Mouse (Mus musculus) thymus, adult 2 months (tissue): Measurements from ENCODE around the gene Rbp2. TPM values are rescaled to one million over a fixed set of nuclear protein-coding genes. Genes with fewer than 3 reads are reported as not detected.

Experiments
- DNase-seq: peaks from one replicate; pipeline ENCODE4 v3.0.0; 2021
- H3K27ac ChIP-seq: fragments of 200-500 bp; 2 replicates; pipeline ENCODE4 v1.5.1; 2012; ENCODE audit warnings: low read length, control low read depth; ENCODE audit not compliant: control insufficient read depth, insufficient read depth
- H3K27me3 ChIP-seq: fragments of 200-500 bp; 2 replicates; pipeline ENCODE4 v1.6.1; 2012; ENCODE audit warnings: mild to moderate bottlenecking, low read length, moderate library complexity, mixed read lengths; ENCODE audit not compliant: control insufficient read depth, insufficient read depth
- H3K36me3 ChIP-seq: fragments of 200-500 bp; 2 replicates; pipeline ENCODE4 v1.6.1; 2012; ENCODE audit warnings: mild to moderate bottlenecking, low read length, moderate library complexity; ENCODE audit not compliant: control insufficient read depth, insufficient read depth
- H3K4me1 ChIP-seq: fragments of 200-500 bp; replicated peaks from 2 replicates; pipeline ENCODE4 v1.6.1; 2012; ENCODE audit warnings: low read length; ENCODE audit not compliant: control insufficient read depth, insufficient read depth
- H3K4me3 ChIP-seq: fragments of 200-500 bp; 2 replicates; pipeline ENCODE4 v1.5.1; 2012; ENCODE audit warnings: mild to moderate bottlenecking, low read length, control low read depth, moderate library complexity; ENCODE audit not compliant: control insufficient read depth, insufficient read depth
- CTCF ChIP-seq: fragments of 200-500 bp; IDR thresholded peaks from 2 replicates; pipeline ENCODE4 v1.5.1; 2012; ENCODE audit warnings: mild to moderate bottlenecking, control low read depth, low read length, moderate library complexity, borderline replicate concordance; ENCODE audit not compliant: control insufficient read depth, poor library complexity, insufficient read depth; ENCODE audit errors: extremely low read depth
- POLR2A ChIP-seq: fragments of 200-500 bp; IDR thresholded peaks from 2 replicates; pipeline ENCODE4 v1.6.1; 2012; ENCODE audit warnings: mild to moderate bottlenecking, low read length, control low read depth, moderate library complexity; ENCODE audit not compliant: control insufficient read depth, poor library complexity, insufficient read depth; ENCODE audit errors: extremely low read depth
- WGBS: fragments of 180-500 bp; shearing (Covaris S2); methylation state at CpG from one replicate; pipeline ENCODE4 v1.1.7; 2018; 5-methylcytosine and 5-hydroxymethylcytosine counted together
- polyA plus RNA-seq: library from polyadenylated mRNA; depleted of rRNA; stranded (reverse); fragments of >200 nt; gene quantifications from 2 replicates; pipeline ENCODE4 v1.2.3, GENCODE M21; 2012; rRNA removed

Rbp2 gene
- polyA plus RNA-seq, 1 experiment, result 0.38 TPM

- no peaks in the 10 kb centered on the region for H3K27me3 ChIP-seq
- H3K4me1 ChIP-seq, result no peaks in the 10 kb centered on the region
- H3K27ac ChIP-seq, result no peak overlapping the region
- TF ChIP-seq POLR2A, result no peak
- no peak for TF ChIP-seq CTCF
- no peak overlapping the region for H3K4me3 ChIP-seq
- 92% methylated on average over 3 of the region's 3 CpGs for WGBS
- no peaks in the 10 kb centered on the region for H3K36me3 ChIP-seq
- no peak for DNase-seq
Measured at GRCm38 (mm10) chr9:98544042-98544441, 58.1 kb downstream of the Rbp2 start.

Other genes with a start within 250 kb of the Rbp2 start
- gene Nmnat3, start 198.7 kb upstream of the Rbp2 start, polyA plus RNA-seq, result 10.9 and 12.9 TPM in 2 replicates
- 2.3 and 3.4 TPM in 2 replicates for gene Rbp1, start 63.2 kb upstream of the Rbp2 start, polyA plus RNA-seq
- gene Copb2, start 77.6 kb downstream of the Rbp2 start, polyA plus RNA-seq, result 34.2 and 36.3 TPM in 2 replicates
- 16.9 and 18.5 TPM in 2 replicates for gene Mrps22, start 115.5 kb downstream of the Rbp2 start, polyA plus RNA-seq